Mouse (Mus musculus) liver, embryonic 12.5 days (tissue): ENCODE measurements at regions not wholly inside any gene's neighbourhood (a gene's known extent, or its start where the extent isn't known, plus 50 kb on each side); places are given as distances from the start of the nearest gene placed in this dataset.
A peak's percentile ranks its signal among the peaks of the same experiment; 100 is the strongest.

Source experiments
- ATAC-seq: fragments of 200-750 bp; cut with Nextera tagmentation; 2 replicates; pipeline ENCODE4 v1.8.0; 2017; ENCODE audit warnings: moderate number of reproducible peaks, mild to moderate bottlenecking, moderate library complexity
- H3K27ac ChIP-seq: fragments of 300-500 bp; sonication (generic); 2 replicates; pipeline ENCODE4 v1.5.1; 2016; ENCODE audit warnings: mild to moderate bottlenecking
- H3K27me3 ChIP-seq: fragments of 300-500 bp; sonication (generic); replicated peaks from 2 replicates; pipeline ENCODE4 v1.6.1; 2016; ENCODE audit warnings: mild to moderate bottlenecking, moderate library complexity
- H3K36me3 ChIP-seq: fragments of 300-500 bp; sonication (generic); 2 replicates; pipeline ENCODE4 v1.6.1; 2016; ENCODE audit warnings: mild to moderate bottlenecking, moderate library complexity
- H3K4me1 ChIP-seq: fragments of 300-500 bp; sonication (generic); 2 replicates; pipeline ENCODE4 v1.6.1; 2016
- H3K4me2 ChIP-seq: fragments of 300-500 bp; sonication (generic); 2 replicates; pipeline ENCODE4 v1.6.1; 2016; ENCODE audit warnings: mild to moderate bottlenecking, moderate library complexity
- H3K4me3 ChIP-seq: fragments of 300-500 bp; sonication (generic); 2 replicates; pipeline ENCODE4 v1.5.1; 2016; ENCODE audit warnings: mild to moderate bottlenecking, moderate library complexity
- H3K9ac ChIP-seq: fragments of 300-500 bp; sonication (generic); 2 replicates; pipeline ENCODE4 v1.6.1; 2016; ENCODE audit warnings: mild to moderate bottlenecking, moderate library complexity
- H3K9me3 ChIP-seq: fragments of 300-500 bp; sonication (generic); replicated peaks from 2 replicates; pipeline ENCODE4 v1.6.1; 2016; ENCODE audit warnings: mild to moderate bottlenecking, moderate library complexity
- WGBS: fragments of 180-500 bp; shearing (Covaris S2); methylation state at CpG from one replicate; pipeline ENCODE4 v1.1.7; 2016; ENCODE audit not compliant: insufficient replicate concordance; 5-methylcytosine and 5-hydroxymethylcytosine counted together

- Histone ChIP-seq H3K9me3 (no peaks in the 10 kb centered on the region), H3K4me3 (no peak overlapping the region), H3K4me2 (peak overlapping the region; percentile 37), H3K4me1 (no peaks in the 10 kb centered on the region), H3K27me3 (no peaks in the 10 kb centered on the region; the same call in 1 of the 2 replicates), H3K9ac (no peak overlapping the region), H3K27ac (no peak overlapping the region), H3K36me3 (no peaks in the 10 kb centered on the region)
- ATAC-seq: no peak
- WGBS: 28% methylated on average over 9 of the region's 9 CpGs
Observed at GRCm38 (mm10) chr7:71023946-71024610, 327.2 kb downstream of the Gm10295 start.

DNA sequence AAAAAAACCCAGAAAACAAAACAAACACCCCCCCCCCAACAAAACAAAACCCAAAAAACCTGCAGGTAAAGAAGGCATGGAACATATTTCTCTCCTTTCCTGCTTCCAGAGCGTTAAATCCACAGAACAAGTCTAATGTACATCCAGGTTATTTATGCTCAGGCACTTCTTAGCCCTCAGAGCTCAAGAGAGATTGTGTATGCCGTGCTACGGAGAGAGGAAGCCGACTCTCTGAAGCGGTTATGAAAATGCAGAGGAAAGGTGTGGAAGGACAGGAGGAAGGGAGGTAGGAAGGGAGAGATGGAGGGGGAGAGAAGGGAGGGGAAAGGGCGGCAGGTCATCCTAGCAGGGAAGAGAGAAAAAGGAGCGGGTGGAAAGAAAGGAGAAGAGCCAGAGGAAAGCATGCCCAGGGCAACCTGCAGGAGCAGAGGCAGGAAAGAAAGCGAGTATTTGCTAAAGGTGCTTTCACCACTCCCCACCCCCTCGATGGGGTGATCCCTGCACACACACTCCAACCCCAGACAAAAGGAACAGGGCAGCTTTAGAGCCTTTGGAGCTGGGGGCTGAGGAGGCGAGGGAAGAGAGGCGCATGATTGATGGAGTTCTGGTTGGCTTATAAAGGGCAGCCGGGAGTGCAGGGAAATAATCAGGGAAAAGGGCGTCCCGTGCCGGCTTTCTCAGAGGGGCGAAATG lies 327.9 kb downstream of the Gm10295 start:
- Histone ChIP-seq H3K27ac (no peak overlapping the region), H3K9me3 (no peaks in the 10 kb centered on the region), H3K4me2 (peak overlapping the region; percentile 37), H3K4me1 (no peaks in the 10 kb centered on the region), H3K36me3 (no peaks in the 10 kb centered on the region), H3K9ac (no peak overlapping the region), H3K27me3 (no peaks in the 10 kb centered on the region; the same call in 1 of the 2 replicates), H3K4me3 (no peak overlapping the region)
- ATAC-seq: no peak
- 12% methylated on average over 16 of the region's 16 CpGs for WGBS
